Mouse (Mus musculus) skeletal muscle tissue, postnatal 0 days (tissue): ENCODE results near the gene Gcm1. TPM values are rescaled to one million over a fixed set of nuclear protein-coding genes. Genes with fewer than 3 reads are reported as not detected.

Experiments
- polyA plus RNA-seq: library from polyadenylated mRNA; unstranded; fragments of >200 nt; fragmentation: Nextera tagmentation; extraction: Ambion mirVana; gene quantifications from 2 replicates; pipeline ENCODE4 v1.2.1, GENCODE M21; 2015

Gene Gcm1
- not detected in 2 replicates for polyA plus RNA-seq

DNA sequence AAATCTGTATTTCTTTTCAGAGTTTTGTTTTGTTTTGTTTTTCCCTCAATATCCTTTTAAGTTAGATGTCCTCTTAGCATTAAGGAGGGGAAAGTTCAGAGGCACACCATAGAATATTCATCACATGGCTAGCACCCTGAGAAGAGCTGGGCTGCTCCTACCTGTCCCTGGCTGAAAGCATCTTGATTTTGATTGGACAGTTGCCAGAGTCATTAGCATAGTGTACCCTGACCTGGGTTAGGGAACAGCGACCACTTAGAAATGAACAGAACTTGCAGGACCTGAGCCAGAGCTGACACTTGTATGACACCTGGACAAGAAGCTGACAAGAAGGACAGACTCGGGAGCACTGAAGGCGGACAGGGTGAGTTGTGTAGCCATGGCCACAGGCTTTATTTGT is at the start of gene Gcm1:
Gene Gcm1 (plus strand): TSS at position 248 of the 400 bp plus-strand sequence.

DNA sequence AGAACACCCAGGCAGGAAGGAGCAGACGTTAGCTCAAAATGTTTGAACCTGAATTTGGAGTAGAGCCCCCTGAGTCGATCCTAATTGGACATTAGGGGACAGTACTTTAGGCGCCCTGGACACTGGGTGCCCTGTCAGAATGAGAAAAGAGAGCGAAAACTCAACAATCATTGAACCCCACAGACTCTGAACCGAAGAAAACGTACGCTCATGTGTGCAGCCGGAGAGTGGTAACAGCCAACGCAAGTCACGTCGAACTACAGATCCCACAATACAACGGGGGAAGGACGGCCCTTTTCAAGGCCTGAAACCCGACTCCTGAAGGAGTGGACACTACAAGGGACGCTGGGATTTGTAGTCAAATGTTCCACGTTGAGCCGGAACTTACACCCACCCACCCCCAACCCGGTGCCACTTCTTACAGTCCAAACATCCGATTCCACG is 57.1 kb downstream of the Gcm1 start, which contains the start of the genes Fbxo9 and Ick:
Gene Fbxo9 (minus strand): TSS at position 270 of the 444 bp plus-strand sequence.
Gene Ick (plus strand): TSS at position 397 of the 444 bp plus-strand sequence.

Other genes with a start within 250 kb of the Gcm1 start
- 24.1 and 28.4 TPM in 2 replicates for gene Elovl5, start 134.6 kb upstream of the Gcm1 start, polyA plus RNA-seq
- gene Fbxo9, start 57.1 kb downstream of the Gcm1 start, polyA plus RNA-seq = 46.0 and 49.0 TPM in 2 replicates
- gene Ick, start 57.3 kb downstream of the Gcm1 start, polyA plus RNA-seq = 14.4 and 14.5 TPM in 2 replicates
- 4.8 and 5.4 TPM in 2 replicates for gene Gsta4, start 130.8 kb downstream of the Gcm1 start, polyA plus RNA-seq
- gene Gsta1, start 178.7 kb downstream of the Gcm1 start, polyA plus RNA-seq = 0.72 TPM in 1 of 2 replicates, not detected in the other
- gene Gm3776, start 205.2 kb downstream of the Gcm1 start, polyA plus RNA-seq = 0.77 TPM in 1 of 2 replicates, not detected in the other
- not detected in 2 replicates for gene Gm10639, start 238.0 kb downstream of the Gcm1 start, polyA plus RNA-seq